Mouse (Mus musculus): ENCODE data around the gene Mnat1. TPM values are rescaled to one million over a fixed set of nuclear protein-coding genes. Genes with fewer than 3 reads are reported as not detected.

Mnat1 gene
- total and polyA plus RNA-seq, 3 experiments: 29.4 to 36.9 TPM; not detected in 1

DNA sequence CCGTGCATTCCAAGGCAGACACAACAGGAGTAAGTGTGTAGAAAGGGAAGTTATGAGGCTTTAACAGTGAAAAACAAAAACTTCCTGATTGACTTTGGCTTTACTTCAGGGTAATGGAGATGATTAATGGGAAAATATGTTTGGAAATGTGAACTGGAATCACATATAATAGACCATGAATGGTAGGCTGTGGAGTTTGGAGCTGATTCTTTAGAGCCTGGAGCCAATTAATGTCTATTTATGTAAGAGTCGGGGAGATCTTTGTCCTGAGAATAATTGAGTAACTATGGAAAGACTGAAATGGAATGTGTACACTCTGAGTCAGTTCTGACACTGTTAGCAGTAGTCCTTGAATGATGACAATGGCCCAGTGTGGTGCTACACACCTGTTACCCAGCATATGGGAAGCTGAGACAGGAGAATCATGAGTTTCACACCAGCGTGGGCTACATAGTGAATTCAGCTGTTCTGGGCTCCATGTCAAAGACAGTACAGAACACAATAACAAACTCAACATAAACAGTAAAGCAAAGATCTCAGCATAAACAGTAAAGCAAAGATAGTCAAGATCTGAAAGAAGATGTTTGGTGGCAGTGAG is 142.0 kb downstream of the Mnat1 start:
- Histone ChIP-seq H3K4me3 (ENCODE audit: control insufficient read depth in 1 of 2, insufficient read depth in 1 of 2, low read depth in 2 of 2, low read length in 2 of 2) (no peak overlapping the region), H3K79me2 (ENCODE audit: control insufficient read depth, insufficient read depth, low read length, poor library complexity) (no peaks in the 10 kb centered on the region), H3K9me3 (replicated peaks; ENCODE audit: insufficient read depth, low read length) (no peaks in the 10 kb centered on the region), H3K27ac (ENCODE audit: control insufficient read depth, low read depth, low read length) (no peak overlapping the region), H3K27me3 (ENCODE audit: control insufficient read depth in 1 of 2, insufficient read depth in 2 of 2, low read length in 2 of 2) (no peaks in the 10 kb centered on the region), H3K9ac (ENCODE audit: control insufficient read depth, low read depth, low read length, poor library complexity, severe bottlenecking) (no peak overlapping the region), H3K36me3 (ENCODE audit: control insufficient read depth in 1 of 2, insufficient read depth in 2 of 2, low read length in 2 of 2) (no peaks in the 10 kb centered on the region), H3K4me1 (ENCODE audit: control insufficient read depth in 1 of 2, insufficient read depth in 2 of 2, low read length in 2 of 2) (no peaks in the 10 kb centered on the region)
- TF ChIP-seq ZNF384 (IDR thresholded peaks at IDR 0.05; ENCODE audit: low read depth, low read length): no peak
- no peak for TF ChIP-seq ZC3H11A (IDR thresholded peaks at IDR 0.05; ENCODE audit: low read depth, low read length)
- DNase-seq (ENCODE audit: low read depth, low spot score): no peak

DNA sequence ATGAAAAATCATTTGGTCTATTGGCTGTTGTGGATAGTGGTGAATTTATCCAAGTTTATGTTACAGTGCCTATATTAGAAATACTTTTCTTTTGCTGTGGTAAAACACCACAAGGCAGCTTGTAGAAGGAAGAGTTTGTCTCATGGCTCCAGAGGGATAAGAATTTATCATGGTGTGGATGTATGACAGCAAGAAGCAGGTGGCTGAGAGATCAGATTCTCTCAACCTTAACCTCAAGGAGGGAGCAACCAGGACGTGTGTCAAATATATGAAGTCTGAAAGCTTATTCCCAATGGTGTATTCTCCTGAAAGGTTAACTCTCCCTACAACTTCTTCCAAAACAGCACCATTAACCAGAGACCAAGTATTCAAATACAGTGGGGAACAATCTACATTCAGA is 143.1 kb downstream of the Mnat1 start:
- no peaks in the 10 kb centered on the region for H3K79me2 ChIP-seq (ENCODE audit: control insufficient read depth, insufficient read depth, low read length, poor library complexity)
- H3K4me3 ChIP-seq (ENCODE audit: control insufficient read depth in 1 of 2, insufficient read depth in 1 of 2, low read depth in 2 of 2, low read length in 2 of 2): no peak overlapping the region
- H3K9ac ChIP-seq (ENCODE audit: control insufficient read depth, low read depth, low read length, poor library complexity, severe bottlenecking): no peak overlapping the region
- no peaks in the 10 kb centered on the region for H3K36me3 ChIP-seq (ENCODE audit: control insufficient read depth in 1 of 2, insufficient read depth in 2 of 2, low read length in 2 of 2)
- no peak for TF ChIP-seq MXI1 (IDR thresholded peaks at IDR 0.05; ENCODE audit: low read depth, low read length)
- TF ChIP-seq MYB (IDR thresholded peaks at IDR 0.05; ENCODE audit: low read depth, low read length): no peak
- TF ChIP-seq NELFE (IDR thresholded peaks at IDR 0.05; ENCODE audit: low read depth, low read length): no peak
- no peak for TF ChIP-seq SMC3 (IDR thresholded peaks at IDR 0.05; ENCODE audit: low read depth, low read length)
- no peak for TF ChIP-seq GABPA (IDR thresholded peaks at IDR 0.05; ENCODE audit: low read depth, low read length)
- TF ChIP-seq JUND (IDR thresholded peaks at IDR 0.05; ENCODE audit: low read depth, low read length): no peak
- no peak for TF ChIP-seq ZKSCAN1 (IDR thresholded peaks at IDR 0.05; ENCODE audit: low read depth, low read length)
- no peak for TF ChIP-seq ZMIZ1 (IDR thresholded peaks at IDR 0.05; ENCODE audit: low read depth, low read length)
- TF ChIP-seq TBP (IDR thresholded peaks at IDR 0.05; ENCODE audit: low read depth, low read length): no peak
- no peak for TF ChIP-seq EP300 (IDR thresholded peaks at IDR 0.05; ENCODE audit: low read depth in 1 of 2, low read length in 2 of 2)
- no peak for TF ChIP-seq CTCF (IDR thresholded peaks at IDR 0.05 in 2 of 3, conservative IDR thresholded peaks at IDR 0.05 in 1 of 3; ENCODE audit: control insufficient read depth in 1 of 3, insufficient read depth in 1 of 3, low read depth in 2 of 3, low read length in 3 of 3, poor library complexity in 1 of 3, severe bottlenecking in 1 of 3)
- TF ChIP-seq NRF1 (IDR thresholded peaks at IDR 0.05; ENCODE audit: insufficient read depth, low read depth, low read length, poor library complexity, severe bottlenecking): no peak
- no peak for TF ChIP-seq POLR2A (IDR thresholded peaks at IDR 0.05; ENCODE audit: control insufficient read depth in 1 of 2, insufficient read depth in 1 of 2, low read depth in 1 of 2, low read length in 2 of 2, poor library complexity in 1 of 2)
- TF ChIP-seq RCOR1 (IDR thresholded peaks at IDR 0.05; ENCODE audit: low read depth, low read length): no peak
- no peak for TF ChIP-seq POLR2AphosphoS2 (IDR thresholded peaks at IDR 0.05; ENCODE audit: low read length)
- no peak for DNase-seq (ENCODE audit: low read depth, low spot score)
- H3K27me3 ChIP-seq (ENCODE audit: control insufficient read depth in 1 of 2, insufficient read depth in 2 of 2, low read length in 2 of 2): no peaks in the 10 kb centered on the region
- no peaks in the 10 kb centered on the region for H3K9me3 ChIP-seq (replicated peaks; ENCODE audit: insufficient read depth, low read length)
- no peaks in the 10 kb centered on the region for H3K4me1 ChIP-seq (ENCODE audit: control insufficient read depth in 1 of 2, insufficient read depth in 2 of 2, low read length in 2 of 2)
- H3K27ac ChIP-seq (ENCODE audit: control insufficient read depth, low read depth, low read length): no peak overlapping the region
